ENCODE assay signal across 8 mouse cellular contexts in genomic region chr5:115838059-115838458, GRCm38 (mm10).
"Had no signal": no experiment of that assay in that cellular context is flagged by ENCODE, and none has a peak within 500 bp of the region (broad histone marks: within the 10 kb centered on the region; RNA-seq: fewer than 3 reads in every experiment).

No protein-coding gene starts in this region.

- DNase-seq: kidney, postnatal 10 days; kidney, postnatal 4 days; liver, embryonic 13.5 days; lung, adult 2 months; lung, postnatal 36 days; midbrain, embryonic 14.5 days; thymus, adult 18-20 months; thymus, postnatal 36 days had no signal
